Mouse (Mus musculus) ovary, postnatal 14 days (tissue): ENCODE measurements around the gene Hs1bp3.

ENCODE experiments used
- DNase-seq: peaks from one replicate; pipeline ENCODE4 v3.0.0; 2022; ENCODE audit warnings: low spot score

Gene Hs1bp3

DNA sequence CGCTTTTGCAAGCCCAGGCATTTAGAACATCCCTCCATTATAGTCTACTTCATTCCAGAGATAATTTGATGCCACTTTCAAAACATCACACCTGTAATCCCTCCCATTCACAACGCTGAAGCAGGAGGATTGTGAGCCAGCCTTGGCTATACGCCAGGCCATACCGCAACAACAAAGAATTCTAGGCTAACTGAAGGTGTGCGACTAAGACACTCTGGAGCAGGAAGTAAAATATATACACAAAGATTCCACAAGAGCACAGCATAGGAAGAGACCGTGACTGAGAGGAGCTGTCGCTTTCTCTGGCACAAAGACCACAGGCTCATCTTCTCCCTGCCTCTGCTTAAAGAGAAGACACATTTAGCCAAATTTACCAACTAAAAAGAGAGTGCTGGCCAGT lies 49.2 kb downstream of the Hs1bp3 start:
- no peak for DNase-seq

DNA sequence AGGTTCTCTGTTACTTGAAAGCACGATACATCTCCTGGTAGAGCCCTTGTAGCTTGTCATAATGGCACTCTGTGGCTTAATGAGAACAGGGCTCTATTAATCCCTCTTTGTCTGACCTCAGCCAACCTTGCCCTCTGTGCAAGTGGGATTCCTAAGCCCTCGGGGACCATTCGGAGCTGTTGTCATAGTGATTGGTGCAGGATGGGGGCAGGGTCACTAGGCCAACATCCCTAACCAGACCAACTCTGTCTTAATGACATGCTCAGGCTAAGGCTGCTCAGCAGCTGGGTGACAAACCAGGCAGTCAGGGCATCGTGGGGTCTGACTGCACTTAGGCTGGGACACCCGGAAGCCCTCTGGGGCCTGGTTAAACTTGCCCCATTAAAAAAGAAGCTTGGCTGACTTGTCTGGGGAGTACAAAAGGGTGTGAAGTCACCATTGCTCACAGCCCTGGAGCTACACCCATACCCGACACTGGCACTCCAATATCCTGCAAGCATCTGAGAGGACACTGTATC lies 51.1 kb downstream of the Hs1bp3 start:
- DNase-seq, result no peak

DNA sequence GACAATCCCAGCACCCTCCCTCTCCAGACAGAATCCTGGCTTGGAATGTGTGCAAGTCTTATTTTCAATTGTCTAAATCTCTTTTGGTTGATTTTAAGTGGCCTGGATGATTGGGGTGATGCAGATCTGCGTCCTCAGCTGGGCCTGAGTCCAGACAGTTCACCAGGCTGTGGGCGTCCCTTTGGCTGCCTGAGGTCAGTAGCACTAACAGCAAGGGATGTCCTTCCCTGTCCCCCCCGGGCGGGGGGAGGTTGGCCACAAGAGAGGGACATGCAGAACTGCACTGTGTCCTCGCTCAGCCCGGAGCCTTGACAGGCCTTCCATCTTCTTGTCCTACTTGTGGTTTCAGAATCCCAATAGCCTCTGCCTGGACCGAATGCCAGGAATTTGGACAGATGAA lies 52.1 kb downstream of the Hs1bp3 start:
- no peak for DNase-seq

DNA sequence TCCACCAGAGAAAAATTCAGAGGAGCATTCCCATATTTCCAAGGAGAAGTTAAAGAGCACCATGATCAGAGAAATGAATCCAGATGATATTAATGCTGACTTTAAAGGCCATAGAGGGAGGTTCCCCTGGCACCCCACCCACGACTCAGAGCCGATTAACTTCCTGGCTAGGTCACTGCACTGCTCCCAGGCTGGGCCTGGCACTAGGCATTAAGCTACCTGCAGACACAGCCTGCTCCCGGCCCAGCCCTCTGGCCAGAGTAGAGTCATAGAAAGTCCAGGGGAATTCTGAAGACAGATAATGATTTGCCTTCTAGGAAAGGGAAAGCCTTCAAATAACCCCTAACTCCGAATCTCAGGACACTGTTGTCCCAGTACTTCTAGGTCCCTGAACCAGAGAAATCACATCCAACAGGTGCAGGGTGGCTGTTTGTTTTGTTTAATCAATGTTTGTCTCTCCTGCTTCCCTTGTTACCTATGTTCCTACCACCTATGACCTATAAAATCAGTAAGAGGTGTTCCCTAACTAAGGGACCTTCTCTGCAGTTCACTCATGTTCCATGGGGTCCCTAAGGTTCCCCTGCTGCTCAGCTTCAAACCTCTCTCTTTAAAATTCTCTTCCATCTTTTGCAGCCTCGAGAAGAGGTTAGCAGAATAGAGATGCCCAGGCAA lies 52.8 kb downstream of the Hs1bp3 start:
- DNase-seq, result no peak

DNA sequence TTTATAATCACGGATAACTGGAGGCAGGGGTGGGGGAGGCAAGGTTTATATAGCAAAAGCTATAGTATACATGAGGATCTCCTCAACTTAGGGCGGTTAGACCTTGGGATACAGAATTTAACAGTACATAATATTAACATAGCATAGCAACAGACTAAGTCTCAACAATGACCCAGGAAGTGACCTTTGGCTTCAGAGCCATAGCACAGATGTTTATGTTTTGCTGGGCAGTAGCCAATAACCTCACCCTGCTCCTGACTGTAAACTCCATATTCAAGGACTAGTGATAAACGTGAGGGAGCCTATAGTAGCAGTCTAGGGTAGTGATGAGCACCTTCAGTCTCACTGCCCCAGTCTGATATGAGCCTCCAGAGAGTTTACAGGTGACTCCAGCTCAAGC lies 53.5 kb downstream of the Hs1bp3 start:
- no peak for DNase-seq

DNA sequence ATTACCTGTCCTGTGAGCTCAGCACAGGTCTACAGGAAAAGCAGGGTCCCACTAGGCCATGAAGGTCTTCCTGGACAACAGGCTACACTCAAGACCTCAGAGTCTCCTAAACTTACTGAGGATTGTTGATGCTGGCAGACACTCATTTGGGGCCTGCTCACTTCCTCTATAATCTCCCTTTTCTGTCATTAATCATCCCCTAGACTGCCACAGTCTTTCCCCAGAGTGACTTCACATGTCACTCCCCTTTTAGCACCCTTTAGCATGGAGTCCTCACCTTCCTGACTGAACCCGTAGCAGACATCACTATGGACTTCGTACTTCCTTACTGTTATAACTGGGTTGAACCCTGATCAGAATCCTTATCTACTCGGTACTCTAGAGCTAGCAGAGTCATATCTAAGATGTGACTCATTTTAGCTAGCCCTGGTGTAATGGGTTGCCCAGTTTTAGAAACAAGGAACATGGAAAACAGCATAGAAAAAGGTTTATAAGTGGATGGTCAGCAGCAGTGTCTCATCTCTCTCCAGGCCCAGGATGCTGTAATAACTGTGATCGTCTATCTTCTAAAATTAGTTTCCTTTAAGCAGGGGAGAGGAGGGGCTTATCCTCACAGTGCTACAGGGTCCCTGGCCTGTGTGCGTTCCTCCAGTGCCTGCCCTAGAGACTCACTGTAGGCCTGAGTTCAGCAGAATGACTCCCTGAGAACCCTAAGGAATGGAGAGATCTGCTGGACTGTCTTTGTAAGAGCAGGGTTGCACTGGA lies 58.7 kb downstream of the Hs1bp3 start:
- no peak for DNase-seq

DNA sequence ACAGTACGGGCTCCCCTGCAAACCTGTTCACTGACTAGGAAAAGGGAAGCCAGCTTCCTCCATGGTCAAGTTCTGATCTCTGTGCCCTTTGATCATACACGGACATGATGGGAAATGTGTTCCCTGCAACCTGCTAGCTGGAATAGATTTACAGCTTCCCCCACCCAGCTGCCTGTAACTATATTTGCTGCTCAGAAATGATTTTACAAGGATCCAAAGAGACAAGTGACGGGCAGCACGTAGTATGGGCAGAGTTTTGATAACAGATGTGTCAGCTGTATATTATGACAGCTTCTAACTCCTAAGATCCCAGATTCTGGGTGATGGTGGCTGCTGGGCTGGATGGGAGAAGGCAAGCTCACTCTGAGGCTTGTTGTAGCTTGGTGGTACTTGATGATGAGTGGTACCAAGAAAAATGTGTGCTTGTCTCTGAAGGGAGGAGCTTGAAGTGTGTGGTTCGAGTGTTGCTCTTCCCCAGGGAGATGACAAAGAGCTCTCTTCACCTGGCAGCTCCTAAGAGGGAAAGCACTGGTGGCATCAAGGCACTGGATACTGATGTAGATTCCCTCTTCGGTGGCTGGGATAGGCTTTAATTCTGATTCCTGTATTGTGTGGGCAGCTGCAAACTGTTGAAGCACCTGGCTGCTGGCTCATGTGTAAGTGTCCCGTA lies 59.4 kb downstream of the Hs1bp3 start:
- DNase-seq, result no peak

DNA sequence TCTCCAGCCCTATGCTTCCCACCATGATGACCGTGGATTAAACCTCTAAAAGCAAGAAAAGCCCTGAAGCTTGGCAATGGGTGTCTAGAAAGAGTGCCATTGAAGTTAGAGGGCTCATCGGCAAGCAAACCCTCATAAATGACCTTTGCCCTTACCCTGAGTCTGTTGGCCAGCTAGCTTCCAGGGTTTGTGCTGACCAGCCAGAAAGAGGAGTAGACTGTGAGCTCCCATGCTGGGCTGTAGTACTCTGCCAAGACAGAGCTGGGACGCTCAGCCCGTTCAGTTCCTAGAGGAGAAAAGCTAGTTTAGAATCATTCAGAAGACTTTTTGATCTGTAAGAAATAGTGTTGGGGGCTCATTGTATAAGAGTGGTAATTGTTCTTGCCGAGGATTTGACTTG lies 60.5 kb downstream of the Hs1bp3 start:
- DNase-seq, result no peak

DNA sequence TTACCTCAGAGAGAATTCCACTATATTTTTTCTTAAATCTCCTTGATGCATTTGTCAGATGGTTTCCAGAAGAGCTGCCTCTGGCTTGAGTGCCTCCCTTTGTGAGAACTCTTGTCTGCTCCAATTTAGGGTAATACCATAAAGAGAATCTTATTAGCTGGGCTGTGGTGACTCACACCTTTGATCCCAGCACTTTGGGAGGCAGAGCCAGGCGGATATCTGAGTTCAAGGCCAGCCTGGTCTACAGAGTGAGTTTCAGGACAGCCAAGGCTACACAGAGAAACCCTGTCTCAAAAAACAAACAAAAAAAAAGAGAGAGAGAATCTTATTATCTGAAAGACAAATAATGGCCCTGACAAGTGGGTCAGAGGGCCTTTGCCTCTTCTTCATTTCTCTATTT lies 63.9 kb downstream of the Hs1bp3 start:
- DNase-seq, result no peak

DNA sequence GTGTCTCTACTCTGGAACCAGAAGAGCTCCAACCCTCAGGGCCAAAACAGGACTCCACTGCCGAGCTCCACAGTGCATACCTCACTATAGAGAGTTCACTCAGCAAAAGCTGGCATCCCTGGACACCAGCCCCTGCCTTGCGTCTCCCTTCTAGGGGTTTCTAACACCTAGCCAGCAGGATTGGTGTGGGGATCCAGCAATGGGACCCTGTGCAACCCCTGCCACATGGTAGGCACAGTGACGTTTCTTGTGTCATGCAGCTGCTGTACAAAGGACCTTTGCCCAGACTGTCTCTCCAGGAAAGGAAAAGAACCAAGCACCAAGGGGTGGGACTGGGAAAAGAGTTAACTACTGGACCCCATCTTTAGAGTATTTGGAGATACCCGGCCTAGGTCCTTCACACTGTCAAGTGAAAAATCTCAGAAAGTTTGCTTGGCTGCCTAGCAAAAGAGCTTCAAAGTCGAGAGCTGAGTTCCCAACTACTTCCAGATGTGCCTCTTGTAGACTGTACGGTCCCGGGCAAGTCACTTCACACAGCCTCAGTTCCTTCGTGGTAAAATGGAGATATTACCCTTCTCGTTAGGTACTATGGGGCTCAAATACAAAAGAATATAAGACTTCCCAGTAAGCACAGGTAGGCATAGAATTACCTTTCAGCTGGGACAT lies 64.9 kb downstream of the Hs1bp3 start:
- DNase-seq, result no peak

DNA sequence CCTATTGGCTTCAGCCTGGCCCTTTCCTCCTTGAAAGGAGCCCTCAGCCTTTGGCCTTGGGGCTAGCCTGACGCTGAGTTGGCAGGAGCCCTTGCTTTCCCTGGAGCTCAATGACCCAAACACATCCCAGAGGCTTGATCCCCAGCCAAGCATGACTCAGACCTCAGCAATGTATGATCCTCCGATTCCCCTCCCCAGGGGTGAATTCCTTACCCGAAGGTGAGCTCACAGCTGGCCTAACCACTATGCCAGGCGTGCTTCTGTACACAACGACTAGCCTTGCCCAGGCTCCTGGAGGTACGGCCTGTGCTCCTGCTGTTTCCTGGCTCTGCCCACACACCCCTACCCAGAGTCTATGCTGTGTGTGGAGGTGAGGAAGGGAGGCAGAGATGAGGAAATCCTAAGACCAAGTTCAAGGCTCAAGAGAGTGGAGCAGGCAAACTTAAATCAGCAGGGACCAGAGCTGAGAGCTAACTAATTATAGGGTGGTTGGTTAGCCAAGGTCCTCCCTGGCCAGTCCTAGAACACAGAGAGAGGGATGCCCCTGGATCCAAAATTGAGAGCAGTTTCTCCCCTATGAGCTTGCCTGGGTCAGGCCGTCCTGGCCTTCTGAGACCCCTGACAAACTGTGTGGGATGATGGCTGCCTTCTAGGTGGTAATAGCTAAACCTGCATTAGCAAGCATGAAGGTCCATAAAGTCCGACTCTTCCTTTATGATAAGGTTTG lies 66.7 kb downstream of the Hs1bp3 start:
- peak; percentile 55 for DNase-seq

DNA sequence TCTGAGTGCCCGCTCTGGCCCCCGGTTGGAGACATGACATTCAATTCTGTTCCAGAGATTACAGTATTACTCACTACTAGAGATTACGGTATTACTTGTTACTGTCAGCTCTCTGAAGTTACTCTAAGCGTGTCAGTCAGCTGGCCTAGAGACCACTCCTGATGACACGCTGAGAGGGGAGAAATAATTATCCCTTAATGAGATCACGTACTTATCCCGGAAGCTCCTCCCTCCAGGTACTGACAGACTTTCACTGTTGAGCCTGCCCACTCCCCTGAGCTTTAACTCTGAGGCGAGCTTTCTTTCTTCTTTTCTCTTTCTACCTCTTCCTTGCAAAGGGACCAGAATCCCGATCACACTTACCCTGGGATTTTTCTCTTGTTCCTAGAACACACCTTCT lies 67.7 kb downstream of the Hs1bp3 start:
- DNase-seq, result no peak

DNA sequence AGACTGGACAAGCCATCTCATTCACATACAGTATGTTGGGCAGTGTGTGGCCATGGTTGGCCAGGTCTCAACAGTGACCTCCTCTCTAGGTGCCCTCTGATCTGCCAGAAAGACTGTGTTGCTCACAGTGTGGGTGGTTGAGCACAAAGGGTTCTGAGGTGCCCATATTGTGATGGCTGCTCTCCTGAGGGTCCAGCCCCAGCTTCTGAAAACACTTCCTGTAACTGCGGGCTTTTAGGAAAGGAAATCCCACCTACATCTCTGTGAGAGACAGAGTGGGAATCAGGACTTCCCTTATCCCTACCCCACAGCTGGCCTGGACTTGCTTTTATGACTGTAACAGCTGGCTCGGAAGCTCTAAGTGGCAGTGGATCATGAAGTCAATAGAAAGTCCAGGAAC lies 68.7 kb downstream of the Hs1bp3 start:
- no peak for DNase-seq

DNA sequence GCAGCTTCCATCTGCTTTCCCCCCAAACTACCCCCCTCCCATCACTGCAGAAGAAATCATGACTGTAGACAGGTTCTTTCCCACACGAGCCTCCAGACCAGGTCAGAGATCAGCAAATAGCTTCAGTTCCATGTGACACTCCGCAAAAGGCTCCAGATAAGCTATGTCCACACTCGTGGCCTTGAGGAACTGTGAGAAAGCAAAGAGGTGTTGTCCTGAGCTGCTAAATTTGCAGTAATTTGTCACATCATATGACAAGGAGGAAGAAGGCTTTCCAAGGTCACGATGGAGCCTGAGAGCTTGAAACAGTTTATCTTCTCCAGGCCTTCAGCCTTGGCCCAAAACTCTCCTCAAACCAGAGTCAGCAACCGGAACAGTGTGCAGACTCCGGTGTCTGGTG lies 70.6 kb downstream of the Hs1bp3 start:
- no peak for DNase-seq

DNA sequence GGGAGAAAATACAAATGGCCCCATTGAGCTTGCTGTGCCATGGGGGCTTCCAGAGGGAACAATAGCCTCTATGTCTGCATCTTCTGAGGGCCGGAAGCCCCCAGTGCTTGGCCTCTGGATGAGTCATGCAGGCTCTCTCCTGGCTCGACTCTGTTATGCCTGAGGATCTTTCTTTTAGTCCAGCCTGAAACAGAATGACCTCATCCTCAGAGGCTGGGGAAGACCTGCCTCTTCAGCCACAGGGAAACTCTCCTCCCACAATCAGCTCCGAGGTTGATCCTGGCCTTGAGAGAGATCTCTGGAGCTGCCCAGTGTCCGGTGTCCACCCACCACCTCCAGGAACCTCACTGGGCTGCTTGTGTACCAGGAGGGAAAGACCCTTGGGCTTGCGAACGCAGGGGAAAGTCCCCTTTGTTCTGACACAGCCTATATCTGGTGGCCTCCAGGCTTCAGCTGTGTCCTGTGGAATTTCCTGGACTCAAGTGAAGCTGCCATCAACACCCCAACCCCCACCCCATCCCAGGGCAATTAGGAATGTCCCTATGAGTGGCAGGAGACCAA lies 73.3 kb downstream of the Hs1bp3 start:
- DNase-seq, result no peak

DNA sequence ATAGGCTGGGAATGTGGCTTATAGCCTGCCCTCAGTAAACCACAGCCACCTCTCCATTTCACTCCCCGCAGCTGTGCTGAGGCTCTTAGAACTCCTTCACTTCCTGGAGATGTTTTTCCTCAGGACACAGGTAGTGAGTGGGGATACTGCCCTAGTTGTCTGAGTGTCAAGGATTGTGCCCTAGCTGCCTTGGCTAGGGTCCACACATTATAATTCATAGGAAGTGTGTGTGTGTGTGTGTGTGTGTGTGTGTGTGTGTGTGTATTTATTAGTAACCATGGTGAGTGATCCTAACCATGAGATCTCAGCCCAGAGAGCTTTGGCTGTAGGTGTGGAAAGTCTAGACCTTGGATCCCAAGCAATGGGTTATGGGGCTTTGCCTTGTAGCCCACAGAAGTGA lies 74.0 kb downstream of the Hs1bp3 start:
- DNase-seq, result no peak

DNA sequence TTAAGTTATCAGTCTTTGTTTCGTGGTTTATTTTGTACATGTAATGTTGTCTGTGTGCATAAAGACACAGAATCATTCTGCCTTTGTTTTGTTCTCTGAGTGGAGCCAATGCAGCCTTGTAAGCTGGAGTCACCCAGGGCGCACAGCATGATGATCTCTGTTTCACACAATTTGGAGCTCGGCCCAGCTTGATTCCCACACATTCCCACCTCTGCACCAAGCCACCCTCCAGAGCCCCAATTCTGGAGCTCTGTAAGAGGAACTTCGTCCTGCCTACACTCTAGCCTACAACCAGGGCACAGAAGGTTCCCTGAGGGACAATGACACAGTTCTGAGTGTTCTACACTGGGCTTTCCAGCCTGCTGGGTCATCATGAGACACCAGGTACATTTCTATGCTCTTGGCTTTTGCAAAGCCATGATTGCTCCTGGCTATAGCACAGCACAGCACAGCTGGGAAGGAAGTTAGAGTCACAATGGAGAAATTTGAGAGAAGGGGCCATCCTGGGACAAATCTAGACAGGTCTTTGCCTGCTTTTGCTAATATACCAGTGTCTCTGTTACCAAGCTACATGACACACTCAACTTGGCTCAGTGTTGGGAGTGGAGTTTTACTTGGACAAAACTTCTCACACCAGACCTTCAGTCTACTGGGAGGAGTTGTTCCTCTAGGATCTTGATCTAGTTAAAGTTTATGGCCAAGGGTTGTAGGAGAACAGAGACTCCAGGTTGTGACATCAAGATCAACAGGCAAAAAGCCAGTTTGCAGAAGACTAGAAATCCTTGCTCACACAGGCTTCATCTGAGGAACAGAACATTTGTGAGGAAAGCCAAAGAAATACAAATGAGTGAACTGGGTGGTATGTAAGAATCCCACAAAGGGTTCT lies 75.5 kb downstream of the Hs1bp3 start:
- DNase-seq, result no peak

DNA sequence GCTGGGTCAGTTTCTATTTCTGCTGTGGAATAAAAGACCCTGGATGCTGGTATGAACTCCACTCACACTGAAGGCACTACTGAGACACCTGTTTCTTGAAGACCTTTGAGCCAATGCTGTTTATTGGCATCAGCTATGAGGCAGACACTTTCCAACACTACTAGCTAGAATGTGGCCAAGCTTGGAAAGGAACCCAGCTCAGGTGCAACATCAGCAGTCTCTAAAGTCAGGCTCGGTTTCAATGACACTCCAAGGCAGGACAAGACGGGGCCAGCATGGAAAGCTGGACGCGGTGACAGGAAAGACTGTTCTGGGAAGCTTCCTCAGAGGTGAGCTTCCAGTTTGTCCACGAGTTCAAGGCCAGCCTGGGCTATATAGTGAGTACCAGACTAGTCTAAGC lies 80.0 kb downstream of the Hs1bp3 start:
- no peak for DNase-seq
